In genomic region chr7:128298481-128299342, GRCm38 (mm10) we compare ENCODE assay signal across 9 mouse cellular contexts. TPM values are rescaled to one million over a fixed set of nuclear protein-coding genes. Genes with fewer than 3 reads are reported as not detected.
DNase-seq lines count a peak whose midpoint lies in the region; ATAC-seq lines count a peak whose summit lies in the region.
"Had no signal": no experiment of that assay in that cellular context is flagged by ENCODE, and none has a peak within 500 bp of the region (broad histone marks: within the 10 kb centered on the region; RNA-seq: fewer than 3 reads in every experiment).

No protein-coding gene starts in this region.

- intact Hi-C loops in heart, postnatal 25 days (cut with DNase I) = no loop called here

- no peak for DNase-seq in heart, postnatal 25 days (ENCODE audit: low spot score)
- peak; percentile 82 for DNase-seq in MN1 (ENCODE audit: low spot score)
- no peak for DNase-seq in hindbrain, embryonic 11.5 days (ENCODE audit: low spot score)
- peak; percentile 61 for DNase-seq in lung, postnatal 36 days
- DNase-seq in right cerebral cortex, adult 18-20 months = no peak

- peaks cover 19% of the 10 kb centered on the region; the same call in 1 of the 2 replicates for H3K4me1 ChIP-seq in heart, embryonic 15.5 days (replicated peaks)
- H3K4me1 ChIP-seq in hindbrain, embryonic 11.5 days (replicated peaks; ENCODE audit: control insufficient read depth, insufficient read depth, low read length) = no peaks in the 10 kb centered on the region; the same call in 1 of the 2 replicates

- WGBS in heart, embryonic 15.5 days = 80% methylated on average over 8 of the region's 8 CpGs
- WGBS in hindbrain, embryonic 11.5 days = 88% methylated on average over 8 of the region's 8 CpGs

- H3K9ac ChIP-seq in heart, embryonic 15.5 days = peak overlapping the region; percentile 95; the same call in 1 of the 2 replicates
- H3K9ac ChIP-seq in hindbrain, embryonic 11.5 days (ENCODE audit: low read depth, low read length) = no peak overlapping the region; the same call in 1 of the 2 replicates

- H3K27me3 ChIP-seq in heart, embryonic 15.5 days = peaks cover 3% of the 10 kb centered on the region; the same call in 1 of the 2 replicates
- H3K27me3 ChIP-seq in hindbrain, embryonic 11.5 days (ENCODE audit: control insufficient read depth, insufficient read depth, low read length) = no peaks in the 10 kb centered on the region

- H3K36me3 ChIP-seq in heart, embryonic 15.5 days = no peaks in the 10 kb centered on the region
- H3K36me3 ChIP-seq in hindbrain, embryonic 11.5 days (ENCODE audit: control insufficient read depth, insufficient read depth, low read length) = no peaks in the 10 kb centered on the region

- H3K27ac ChIP-seq in heart, embryonic 15.5 days = 0 out of 2 replicates have a peak overlapping the region, but pooled peaks have one; percentile 80
- no peak overlapping the region for H3K27ac ChIP-seq in hindbrain, embryonic 11.5 days (ENCODE audit: low read depth, low read length)

- ATAC-seq in heart, embryonic 15.5 days (replicated peaks; ENCODE audit: insufficient number of reproducible peaks, insufficient read depth, low FRiP score, low read depth) = no peak
- ATAC-seq in hindbrain, embryonic 11.5 days (ENCODE audit: low FRiP score) = no peak
- ATAC-seq in inflammation-experienced regulatory T-cells, adult 6 months = no peak
- no peak for ATAC-seq in megakaryocyte-erythroid progenitor cell, adult 5-6 weeks (replicated peaks; ENCODE audit: low FRiP score, low TSS enrichment, poor library complexity, severe bottlenecking)

- no peaks in the 10 kb centered on the region for H3K9me3 ChIP-seq in heart, embryonic 15.5 days (replicated peaks)
- no peaks in the 10 kb centered on the region for H3K9me3 ChIP-seq in hindbrain, embryonic 11.5 days (ENCODE audit: control insufficient read depth, low read length)

- H3K4me3 ChIP-seq in heart, embryonic 15.5 days = peak overlapping the region; percentile 98
- H3K4me3 ChIP-seq in hindbrain, embryonic 11.5 days (ENCODE audit: low read depth, low read length) = peak overlapping the region; percentile 83; the same call in 1 of the 2 replicates

- peak overlapping the region; percentile 94 for H3K4me2 ChIP-seq in heart, embryonic 15.5 days
- peak overlapping the region; percentile 55 for H3K4me2 ChIP-seq in hindbrain, embryonic 11.5 days (replicated peaks; ENCODE audit: low read depth, low read length)

RNA-seq across cellular contexts. Expression of gene BC017158, which starts 0.7 kb away (rescaled TPM):
- 12.6 and 18.1 TPM in 2 replicates for polyA plus RNA-seq in heart, embryonic 15.5 days (2015; fragmentation: Nextera tagmentation; extraction: Ambion mirVana)
- total RNA-seq in heart, postnatal 25 days (2021) = 1 to 10 TPM; 6.1 to 6.4 TPM
- 18.3 and 22.0 TPM in 2 replicates for polyA plus RNA-seq in hindbrain, embryonic 11.5 days (2014; fragmentation: Nextera tagmentation; extraction: Ambion mirVana)
- 1 to 10 TPM; 5.4 to 8.6 (median 7.3) TPM for polyA plus RNA-seq in inflammation-experienced regulatory T-cells, adult 6 months (2017; shearing (Covaris generic))
- 82.5 and 95.0 TPM in 2 replicates for total RNA-seq in megakaryocyte-erythroid progenitor cell, adult 5-6 weeks (2014; fragmentation: Nextera tagmentation)
- 30.8 and 50.8 TPM in 2 replicates for total RNA-seq in megakaryocyte-erythroid progenitor cell, adult 5-6 weeks (2017)

RNA-seq across cellular contexts. Expression of gene Slc5a2, which starts 33.3 kb away (rescaled TPM):
- polyA plus RNA-seq in heart, embryonic 15.5 days (2015; fragmentation: Nextera tagmentation; extraction: Ambion mirVana) = not detected in 2 replicates
- total RNA-seq in heart, postnatal 25 days (2021) = not detected
- polyA plus RNA-seq in hindbrain, embryonic 11.5 days (2014; fragmentation: Nextera tagmentation; extraction: Ambion mirVana) = 0.25 TPM in 1 of 2 replicates, not detected in the other
- not detected for polyA plus RNA-seq in inflammation-experienced regulatory T-cells, adult 6 months (2017; shearing (Covaris generic))
- 0.81 and 1.1 TPM in 2 replicates for total RNA-seq in megakaryocyte-erythroid progenitor cell, adult 5-6 weeks (2014; fragmentation: Nextera tagmentation)
- total RNA-seq in megakaryocyte-erythroid progenitor cell, adult 5-6 weeks (2017) = 0.65 and 1.5 TPM in 2 replicates
- total RNA-seq: hematopoietic stem cell, adult 5-6 weeks had no signal

RNA-seq across cellular contexts. Expression of gene Tgfb1i1, which starts 52.1 kb away (rescaled TPM):
- 160 and 174 TPM in 2 replicates for polyA plus RNA-seq in heart, embryonic 15.5 days (2015; fragmentation: Nextera tagmentation; extraction: Ambion mirVana)
- 10 to 100 TPM; 19.6 to 22.5 TPM for total RNA-seq in heart, postnatal 25 days (2021)
- 33.0 and 40.9 TPM in 2 replicates for polyA plus RNA-seq in hindbrain, embryonic 11.5 days (2014; fragmentation: Nextera tagmentation; extraction: Ambion mirVana)
- polyA plus RNA-seq in inflammation-experienced regulatory T-cells, adult 6 months (2017; shearing (Covaris generic)) = 1 to 10 TPM in 1 of 3 experiments, under 1 TPM in 1, not detected in 1; 0.26 to 1.0 TPM
- total RNA-seq in megakaryocyte-erythroid progenitor cell, adult 5-6 weeks (2014; fragmentation: Nextera tagmentation) = 2.2 TPM in 1 of 2 replicates, not detected in the other
- 0.27 and 1.3 TPM in 2 replicates for total RNA-seq in megakaryocyte-erythroid progenitor cell, adult 5-6 weeks (2017)

Comparison
In these comparisons a context has a peak if more than half of its experiments do, and no peak if none do; other contexts are left out.
1. DNase-seq: peak in MN1 (single experiment) and lung, postnatal 36 days (single experiment); none in heart, postnatal 25 days (single experiment), hindbrain, embryonic 11.5 days (single experiment) and right cerebral cortex, adult 18-20 months (single experiment).
2. RNA of gene Tgfb1i1, which starts 52.1 kb away (polyA plus RNA-seq): 160 to 174 TPM in heart, embryonic 15.5 days and 33.0 to 40.9 TPM in hindbrain, embryonic 11.5 days; 0.26 to 1.0 TPM in inflammation-experienced regulatory T-cells, adult 6 months; every median in the first group is over 10 times any median in the second.